Mouse (Mus musculus) liver, embryonic 14.5 days (tissue): Measurements from ENCODE around the gene Nrip1.

Experiments used
- CTCF ChIP-seq: IDR thresholded peaks from 2 replicates; pipeline ENCODE4 v1.5.1; 2016; ENCODE audit warnings: antibody characterized with exemption, low read depth, control low read depth
- EP300 ChIP-seq: IDR thresholded peaks from 2 replicates; pipeline ENCODE4 v1.6.1; 2016; ENCODE audit warnings: antibody characterized with exemption, low read depth

GRCm38 (mm10) chr16:76339256-76339655, 34.4 kb downstream of the Nrip1 start:
- TF ChIP-seq CTCF (no peak), EP300 (no peak)
